Mouse (Mus musculus): ENCODE measurements around the gene Kdm5d.
A peak's percentile ranks its signal among the peaks of the same experiment; 100 is the strongest.

The Kdm5d gene

DNA sequence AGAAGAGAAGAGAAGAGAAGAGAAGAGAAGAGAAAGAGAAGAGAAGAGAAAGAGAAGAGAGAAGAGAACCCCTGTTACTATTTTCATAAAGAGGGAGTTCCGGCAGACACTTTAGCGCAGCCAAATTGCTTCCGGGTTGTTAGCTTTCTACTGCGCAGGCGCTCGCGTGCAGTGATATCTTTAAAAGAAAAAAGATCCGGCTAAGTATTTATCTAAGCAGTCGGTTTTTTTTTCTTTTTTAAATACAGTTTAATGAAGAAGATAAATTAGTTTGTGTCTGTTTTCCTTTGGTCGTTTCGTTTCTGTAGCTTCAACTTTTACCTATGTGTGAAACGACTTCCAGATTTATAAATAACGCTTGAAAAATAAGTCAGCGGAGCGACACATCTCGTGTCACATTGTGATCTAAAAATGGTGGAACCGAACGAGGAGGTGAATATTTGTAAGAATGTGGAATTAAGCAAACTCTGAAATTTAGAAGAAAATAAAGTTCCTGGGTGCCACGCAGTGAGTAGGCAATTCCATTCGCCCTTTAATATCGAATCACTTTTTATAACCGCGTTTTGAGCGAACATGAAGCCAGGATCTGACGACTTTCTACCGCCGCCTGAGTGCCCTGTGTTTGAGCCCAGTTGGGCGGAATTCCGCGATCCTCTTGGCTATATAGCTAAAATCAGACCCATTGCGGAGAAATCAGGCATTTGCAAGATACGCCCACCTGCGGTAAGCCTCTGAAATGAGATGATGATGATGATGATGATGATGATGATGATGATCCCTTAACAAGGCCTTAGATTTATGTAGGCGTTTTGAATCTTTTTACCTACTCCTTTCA lies at the start of gene Kdm5d:
Gene Kdm5d (plus strand): TSS at position 396 of the 835 bp plus-strand sequence.
- DNase-seq (ENCODE audit: low spot score in 2 of 2): peak in 1 of 2 experiments; percentile 75

DNA sequence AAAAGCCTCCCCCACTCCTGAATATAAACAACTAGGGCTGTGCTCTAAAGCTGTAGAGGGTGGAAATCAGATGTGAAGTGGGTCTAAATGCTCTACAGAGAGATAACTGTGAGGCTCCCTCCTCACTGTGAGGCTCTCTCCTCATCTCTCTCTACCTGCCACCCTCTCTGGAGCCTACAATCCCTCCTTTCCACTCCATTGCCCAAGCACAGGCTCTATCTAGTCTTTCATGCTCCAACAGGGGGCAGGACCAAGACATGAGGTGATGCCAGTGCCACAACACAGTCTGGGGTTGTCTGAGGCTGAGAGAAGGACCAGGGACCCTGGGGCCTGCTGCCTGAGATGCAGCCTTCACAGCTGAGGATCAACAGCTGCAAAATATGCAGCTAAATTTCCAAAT lies 25.2 kb upstream of the Kdm5d start:
- DNase-seq (ENCODE audit: low spot score in 2 of 2): no peak

DNA sequence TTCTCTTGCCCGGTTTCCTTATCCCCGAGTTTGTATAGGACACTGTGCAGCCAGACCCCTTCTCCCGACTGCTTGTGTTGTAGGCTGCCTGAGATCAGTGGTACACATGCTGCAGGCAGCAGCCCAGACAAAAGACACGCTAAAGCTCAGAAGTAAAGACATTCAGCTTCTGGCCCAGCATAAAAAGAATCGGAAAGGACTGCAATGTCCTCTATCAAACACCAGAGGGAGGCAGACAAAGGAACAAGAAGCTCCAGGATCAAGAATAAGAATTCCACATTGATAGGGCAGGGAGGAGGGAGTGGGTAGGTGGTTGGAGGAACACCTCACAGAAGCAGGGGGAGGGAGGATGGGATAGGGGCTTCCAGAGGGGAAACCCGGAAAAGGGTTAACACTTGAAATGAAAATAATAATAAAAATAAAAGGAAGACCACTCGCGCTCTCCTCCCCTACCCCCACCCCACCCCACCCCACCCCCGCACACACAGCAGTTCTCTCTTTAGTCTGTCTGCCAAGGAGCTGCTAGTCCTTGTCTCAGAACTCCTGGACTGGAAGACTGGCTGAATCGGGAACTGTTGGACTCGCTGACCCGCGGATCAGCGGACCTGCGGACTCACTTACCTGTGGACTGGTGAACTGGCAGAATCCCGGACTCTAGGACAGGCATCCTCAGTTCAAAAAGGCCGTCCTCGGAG lies 24.6 kb upstream of the Kdm5d start:
- DNase-seq (ENCODE audit: low spot score in 2 of 2): peak in 1 of 2 experiments; percentile 40

All from right cerebral cortex, postnatal 10 days (tissue).